8 mouse cellular contexts compared by ENCODE assay signal in genomic region chr7:28741368-28741708, GRCm38 (mm10). TPM values are rescaled to one million over a fixed set of nuclear protein-coding genes. Genes with fewer than 3 reads are reported as not detected.
DNase-seq lines count a peak whose midpoint lies in the region; ATAC-seq lines count a peak whose summit lies in the region.

No protein-coding gene starts in this region.

- no peak for DNase-seq in lung, postnatal 36 days
- no peak for DNase-seq in limb, embryonic 10.5 days (ENCODE audit: low spot score)
- DNase-seq in spleen, adult 12 weeks (ENCODE audit: low spot score), result no peak
- DNase-seq in left cerebral cortex, postnatal 36 days (ENCODE audit: low spot score in 2 of 2), result no peak
- no peak for DNase-seq in left cerebral cortex, adult 18-20 months (ENCODE audit: low spot score in 2 of 2)

- peaks cover 12% of the 10 kb centered on the region for H3K4me1 ChIP-seq in lung, embryonic 16.5 days (replicated peaks; ENCODE audit: control insufficient read depth, insufficient read depth, low read length)
- H3K4me1 ChIP-seq in erythroblast, embryonic 14.5 days (ENCODE audit: control insufficient read depth), result peaks cover 32% of the 10 kb centered on the region
- H3K4me1 ChIP-seq in limb, embryonic 10.5 days, result peaks cover 13% of the 10 kb centered on the region
- H3K4me1 ChIP-seq in neural tube, embryonic 14.5 days (ENCODE audit: control insufficient read depth, insufficient read depth, low read length), result 0 out of 2 replicates have a peak, but pooled peaks cover 10% of the 10 kb centered on the region

- H3K9me3 ChIP-seq in lung, embryonic 16.5 days (ENCODE audit: control insufficient read depth, low read length), result no peaks in the 10 kb centered on the region
- no peaks in the 10 kb centered on the region for H3K9me3 ChIP-seq in erythroblast, embryonic 14.5 days (ENCODE audit: control insufficient read depth, low read length)
- H3K9me3 ChIP-seq in limb, embryonic 10.5 days (replicated peaks), result no peaks in the 10 kb centered on the region
- no peaks in the 10 kb centered on the region for H3K9me3 ChIP-seq in neural tube, embryonic 14.5 days (ENCODE audit: control insufficient read depth, low read length)

- 1% methylated on average over 13 of the region's 13 CpGs for WGBS in lung, embryonic 16.5 days
- WGBS in limb, embryonic 10.5 days, result 2% methylated on average over 13 of the region's 13 CpGs
- WGBS in neural tube, embryonic 14.5 days, result 1% methylated on average over 13 of the region's 13 CpGs

- H3K4me3 ChIP-seq in lung, embryonic 16.5 days (ENCODE audit: low read length), result peak overlapping the region; percentile 74
- H3K4me3 ChIP-seq in erythroblast, embryonic 14.5 days (replicated peaks), result peak overlapping the region; percentile 89
- peak overlapping the region; percentile 73 for H3K4me3 ChIP-seq in limb, embryonic 10.5 days
- H3K4me3 ChIP-seq in neural tube, embryonic 14.5 days (ENCODE audit: low read depth, low read length), result peak overlapping the region; percentile 53

- peak overlapping the region; percentile 91 for H3K4me2 ChIP-seq in lung, embryonic 16.5 days (ENCODE audit: low read depth, low read length)
- peak overlapping the region; percentile 63 for H3K4me2 ChIP-seq in neural tube, embryonic 14.5 days (ENCODE audit: low read depth, low read length)

- H3K27me3 ChIP-seq in lung, embryonic 16.5 days (ENCODE audit: control insufficient read depth, insufficient read depth, low read depth, low read length), result no peaks in the 10 kb centered on the region
- H3K27me3 ChIP-seq in erythroblast, embryonic 14.5 days (ENCODE audit: control insufficient read depth), result no peaks in the 10 kb centered on the region
- no peaks in the 10 kb centered on the region for H3K27me3 ChIP-seq in limb, embryonic 10.5 days (ENCODE audit: low read depth, poor library complexity, severe bottlenecking)
- no peaks in the 10 kb centered on the region for H3K27me3 ChIP-seq in neural tube, embryonic 14.5 days (ENCODE audit: control insufficient read depth, insufficient read depth, low read length)

- H3K27ac ChIP-seq in lung, embryonic 16.5 days (ENCODE audit: low read length), result peak overlapping the region; percentile 15; the same call in 1 of the 2 replicates
- peak overlapping the region; percentile 95 for H3K27ac ChIP-seq in limb, embryonic 10.5 days
- H3K27ac ChIP-seq in neural tube, embryonic 14.5 days (ENCODE audit: low read depth, low read length), result 0 out of 2 replicates have a peak overlapping the region, but pooled peaks have one; percentile 52

- peak overlapping the region; percentile 82 for H3K9ac ChIP-seq in lung, embryonic 16.5 days (ENCODE audit: low read length)
- H3K9ac ChIP-seq in neural tube, embryonic 14.5 days (replicated peaks; ENCODE audit: low read depth, low read length), result peak overlapping the region; percentile 58

- peak; percentile 10 for ATAC-seq in lung, embryonic 16.5 days (ENCODE audit: low read depth)
- ATAC-seq in neural tube, embryonic 14.5 days (ENCODE audit: low read depth), result peak; percentile 26

- H3K36me3 ChIP-seq in lung, embryonic 16.5 days (ENCODE audit: control insufficient read depth, insufficient read depth, low read length), result peaks cover 18% of the 10 kb centered on the region
- H3K36me3 ChIP-seq in erythroblast, embryonic 14.5 days (ENCODE audit: control insufficient read depth), result peaks cover 52% of the 10 kb centered on the region
- peaks cover 65% of the 10 kb centered on the region for H3K36me3 ChIP-seq in limb, embryonic 10.5 days
- no peaks in the 10 kb centered on the region for H3K36me3 ChIP-seq in neural tube, embryonic 14.5 days (ENCODE audit: control insufficient read depth, insufficient read depth, low read length)

- intact Hi-C loops in left cerebral cortex, postnatal 36 days (cut with DNase I), result no loop called here

RNA-seq across cellular contexts. Expression of gene Mrps12, which starts 0.3 kb away (rescaled TPM):
- polyA plus RNA-seq in lung, embryonic 16.5 days (2015; fragmentation: Nextera tagmentation; extraction: Ambion mirVana), result 120 TPM in 2 replicates
- polyA plus RNA-seq in erythroblast, embryonic 14.5 days (2012), result 32.0 and 39.4 TPM in 2 replicates
- 152 and 186 TPM in 2 replicates for polyA plus RNA-seq in limb, embryonic 10.5 days (2016; fragmentation: Nextera tagmentation; extraction: Ambion mirVana)
- polyA plus RNA-seq in neural tube, embryonic 14.5 days (2014; fragmentation: Nextera tagmentation; extraction: Ambion mirVana), result 109 and 126 TPM in 2 replicates
- total RNA-seq in left cerebral cortex, postnatal 36 days (2021), result 10 to 100 TPM; 66.5 to 70.2 TPM
- total RNA-seq in left cerebral cortex, adult 18-20 months (2021), result 10 to 100 TPM; 62.8 to 71.0 TPM

RNA-seq across cellular contexts. Expression of gene Sars2, which starts 0.5 kb away (rescaled TPM):
- 24.1 and 25.8 TPM in 2 replicates for polyA plus RNA-seq in lung, embryonic 16.5 days (2015; fragmentation: Nextera tagmentation; extraction: Ambion mirVana)
- 2.7 and 4.0 TPM in 2 replicates for polyA plus RNA-seq in erythroblast, embryonic 14.5 days (2012)
- polyA plus RNA-seq in limb, embryonic 10.5 days (2016; fragmentation: Nextera tagmentation; extraction: Ambion mirVana), result 43.9 and 46.4 TPM in 2 replicates
- polyA plus RNA-seq in neural tube, embryonic 14.5 days (2014; fragmentation: Nextera tagmentation; extraction: Ambion mirVana), result 19.3 and 19.9 TPM in 2 replicates
- 10 to 100 TPM; 14.9 to 15.1 TPM for total RNA-seq in left cerebral cortex, postnatal 36 days (2021)
- total RNA-seq in left cerebral cortex, adult 18-20 months (2021), result 10 to 100 TPM; 11.0 to 11.6 TPM

RNA-seq across cellular contexts. Expression of gene Ccer2, which starts 14.6 kb away (rescaled TPM):
- polyA plus RNA-seq in lung, embryonic 16.5 days (2015; fragmentation: Nextera tagmentation; extraction: Ambion mirVana), result not detected in 2 replicates
- not detected in 2 replicates for polyA plus RNA-seq in erythroblast, embryonic 14.5 days (2012)
- not detected in 2 replicates for polyA plus RNA-seq in limb, embryonic 10.5 days (2016; fragmentation: Nextera tagmentation; extraction: Ambion mirVana)
- 0.79 and 0.81 TPM in 2 replicates for polyA plus RNA-seq in neural tube, embryonic 14.5 days (2014; fragmentation: Nextera tagmentation; extraction: Ambion mirVana)
- total RNA-seq in left cerebral cortex, postnatal 36 days (2021), result 1 to 10 TPM; 1.3 to 2.6 TPM
- 1 to 10 TPM; 1.1 to 2.9 TPM for total RNA-seq in left cerebral cortex, adult 18-20 months (2021)

RNA-seq across cellular contexts. Expression of gene Fbxo17, which starts 24.7 kb away (rescaled TPM):
- polyA plus RNA-seq in lung, embryonic 16.5 days (2015; fragmentation: Nextera tagmentation; extraction: Ambion mirVana), result 13.9 and 15.8 TPM in 2 replicates
- polyA plus RNA-seq in erythroblast, embryonic 14.5 days (2012), result 0.03 TPM in 1 of 2 replicates, not detected in the other
- 12.7 and 16.1 TPM in 2 replicates for polyA plus RNA-seq in limb, embryonic 10.5 days (2016; fragmentation: Nextera tagmentation; extraction: Ambion mirVana)
- 2.4 TPM in 2 replicates for polyA plus RNA-seq in neural tube, embryonic 14.5 days (2014; fragmentation: Nextera tagmentation; extraction: Ambion mirVana)
- 1 to 10 TPM; 2.0 TPM for total RNA-seq in left cerebral cortex, postnatal 36 days (2021)
- 1 to 10 TPM; 1.9 to 2.3 TPM for total RNA-seq in left cerebral cortex, adult 18-20 months (2021)

RNA-seq across cellular contexts. Expression of gene Sirt2, which starts 25.2 kb away (rescaled TPM):
- polyA plus RNA-seq in lung, embryonic 16.5 days (2015; fragmentation: Nextera tagmentation; extraction: Ambion mirVana), result 69.0 and 69.5 TPM in 2 replicates
- 17.4 and 17.6 TPM in 2 replicates for polyA plus RNA-seq in erythroblast, embryonic 14.5 days (2012)
- 59.8 and 74.5 TPM in 2 replicates for polyA plus RNA-seq in limb, embryonic 10.5 days (2016; fragmentation: Nextera tagmentation; extraction: Ambion mirVana)
- polyA plus RNA-seq in neural tube, embryonic 14.5 days (2014; fragmentation: Nextera tagmentation; extraction: Ambion mirVana), result 97.2 and 110 TPM in 2 replicates
- 100 to 1,000 TPM; 142 to 169 TPM for total RNA-seq in left cerebral cortex, postnatal 36 days (2021)
- total RNA-seq in left cerebral cortex, adult 18-20 months (2021), result 100 to 1,000 TPM; 120 to 122 TPM

Comparison
In these comparisons a context has a peak if more than half of its experiments do, and no peak if none do; other contexts are left out.
1. H3K27ac ChIP-seq: peak in every context shown above with its lines; median percentile 95 in limb, embryonic 10.5 days; 52 in neural tube, embryonic 14.5 days; 15 in lung, embryonic 16.5 days.